Comparison of ENCODE assay signal across 8 mouse cellular contexts in the genomic region with DNA sequence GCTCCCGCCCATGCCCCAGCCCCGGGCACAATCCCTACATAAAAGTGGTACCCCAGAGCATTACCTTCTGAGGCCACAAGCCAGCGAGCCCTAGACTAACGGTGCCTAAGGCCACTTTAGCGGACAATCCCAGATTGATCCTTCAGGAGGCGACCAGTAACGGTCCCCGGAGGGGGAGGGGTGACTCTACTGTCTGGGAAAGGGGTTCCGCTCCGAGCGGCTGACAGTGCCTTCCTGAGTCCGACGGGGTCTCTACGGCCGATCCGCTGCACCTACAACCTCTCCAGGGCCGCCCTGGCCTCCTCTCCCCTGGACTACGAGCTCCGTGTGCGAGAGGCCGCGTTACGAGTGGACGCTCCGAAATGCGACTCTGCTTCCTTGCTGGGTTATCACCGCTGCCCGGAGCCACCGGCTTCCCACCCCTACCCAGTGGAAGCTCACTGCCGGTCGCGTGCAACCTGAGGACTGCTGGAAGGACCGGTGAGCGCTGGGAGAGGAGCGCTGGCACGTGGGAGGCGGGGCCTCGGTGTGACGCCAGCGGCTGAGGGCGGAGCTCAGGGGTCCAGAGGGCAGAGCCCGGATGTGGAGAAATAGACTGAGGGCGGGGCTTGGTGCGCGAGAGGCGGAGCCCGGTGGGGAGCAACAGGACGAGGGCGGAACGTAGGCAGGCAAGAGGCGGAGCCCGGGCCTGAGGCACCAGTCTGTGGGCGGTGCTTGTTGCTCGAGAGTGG. TPM values are rescaled to one million over a fixed set of nuclear protein-coding genes. Genes with fewer than 3 reads are reported as not detected.
DNase-seq lines count a peak whose midpoint lies in the region; ATAC-seq and TF ChIP-seq lines count a peak whose summit lies in the region.

No protein-coding gene starts in this region.

- TF ChIP-seq CTCF in heart, adult 2 months (IDR thresholded peaks at IDR 0.05) = no peak

- H3K79me2 ChIP-seq in heart, adult 2 months (replicated peaks; ENCODE audit: control insufficient read depth, insufficient read depth, low read length) = no peaks in the 10 kb centered on the region

- intact Hi-C loops in heart, adult 2 months (cut with DNase I) = loop anchor here (2.0 to 10.0 kb wide), 4 partner anchors 55 to 215 kb away; a partner anchor contains a TSS

- ATAC-seq in embryonic facial prominence, embryonic 14.5 days (ENCODE audit: low read depth) = peak; percentile 99
- peak; percentile 99 for ATAC-seq in limb, embryonic 13.5 days (ENCODE audit: low FRiP score, low read depth)
- ATAC-seq in midbrain, embryonic 16.5 days = peak; percentile 99

- H3K27ac ChIP-seq in embryonic facial prominence, embryonic 14.5 days (replicated peaks; ENCODE audit: low read depth, low read length) = peak overlapping the region; percentile 33; the same call in 1 of the 2 replicates
- H3K27ac ChIP-seq in heart, adult 2 months = peak overlapping the region; percentile 67
- H3K27ac ChIP-seq in limb, embryonic 13.5 days = 0 out of 2 replicates have a peak overlapping the region, but pooled peaks have one; percentile 17
- H3K27ac ChIP-seq in midbrain, embryonic 16.5 days (ENCODE audit: low read length) = peak overlapping the region; percentile 38; the same call in 1 of the 2 replicates

- peak overlapping the region; percentile 72 for H3K9ac ChIP-seq in embryonic facial prominence, embryonic 14.5 days (ENCODE audit: low read depth, low read length)
- peak overlapping the region; percentile 71 for H3K9ac ChIP-seq in heart, adult 2 months (ENCODE audit: low read depth, low read length)
- H3K9ac ChIP-seq in limb, embryonic 13.5 days = peak overlapping the region; percentile 73
- H3K9ac ChIP-seq in midbrain, embryonic 16.5 days (ENCODE audit: low read depth, low read length) = peak overlapping the region; percentile 65

- no peaks in the 10 kb centered on the region for H3K36me3 ChIP-seq in embryonic facial prominence, embryonic 14.5 days (ENCODE audit: control insufficient read depth, insufficient read depth, low read length)
- no peaks in the 10 kb centered on the region for H3K36me3 ChIP-seq in heart, adult 2 months (ENCODE audit: control insufficient read depth, insufficient read depth, low read length)
- no peaks in the 10 kb centered on the region for H3K36me3 ChIP-seq in limb, embryonic 13.5 days
- H3K36me3 ChIP-seq in midbrain, embryonic 16.5 days (ENCODE audit: control insufficient read depth, insufficient read depth, low read length) = no peaks in the 10 kb centered on the region

- peak; percentile 47; the same call in 1 of the 2 replicates for TF ChIP-seq POLR2A in heart, adult 2 months (IDR thresholded peaks at IDR 0.05; ENCODE audit: insufficient read depth, low read depth, low read length)

- peak overlapping the region; percentile 67 for H3K4me3 ChIP-seq in embryonic facial prominence, embryonic 14.5 days (ENCODE audit: low read depth, low read length)
- H3K4me3 ChIP-seq in heart, adult 2 months = peak overlapping the region; percentile 63
- H3K4me3 ChIP-seq in limb, embryonic 13.5 days = peak overlapping the region; percentile 61
- peak overlapping the region; percentile 68 for H3K4me3 ChIP-seq in midbrain, embryonic 16.5 days (ENCODE audit: low read depth, low read length)

- DNase-seq in 3T3-L1 (ENCODE audit: low read depth, low spot score) = peak; percentile 100
- DNase-seq in adrenal gland, postnatal 4 days (ENCODE audit: low spot score in 2 of 2) = peak; percentile 96 to 99
- DNase-seq in embryonic facial prominence, embryonic 14.5 days (ENCODE audit: low spot score) = peak; percentile 98
- DNase-seq in heart, adult 2 months = peak; percentile 99 to 100
- DNase-seq in kidney, adult 8-10 months = peak; percentile 100
- DNase-seq in spleen, postnatal 10 days (ENCODE audit: low spot score in 2 of 2) = peak; percentile 80 to 96

- under 1% methylated on average over 42 of the region's 54 CpGs for WGBS in embryonic facial prominence, embryonic 14.5 days
- under 1% methylated on average over 54 of the region's 54 CpGs for WGBS in heart, adult 2 months
- under 1% methylated on average over 54 of the region's 54 CpGs for WGBS in limb, embryonic 13.5 days
- under 1% methylated on average over 54 of the region's 54 CpGs for WGBS in midbrain, embryonic 16.5 days

- H3K4me1 ChIP-seq in embryonic facial prominence, embryonic 14.5 days (ENCODE audit: control insufficient read depth, insufficient read depth, low read length) = no peaks in the 10 kb centered on the region; the same call in 1 of the 2 replicates
- no peaks in the 10 kb centered on the region for H3K4me1 ChIP-seq in heart, adult 2 months (ENCODE audit: control insufficient read depth, insufficient read depth, low read length)
- no peaks in the 10 kb centered on the region for H3K4me1 ChIP-seq in limb, embryonic 13.5 days
- peaks cover 4% of the 10 kb centered on the region for H3K4me1 ChIP-seq in midbrain, embryonic 16.5 days (ENCODE audit: control insufficient read depth, insufficient read depth, low read length)

- no peak for TF ChIP-seq EP300 in heart, adult 2 months (IDR thresholded peaks at IDR 0.05; ENCODE audit: insufficient read depth, low read depth, low read length)

- peak overlapping the region; percentile 96 for H3K4me2 ChIP-seq in embryonic facial prominence, embryonic 14.5 days (ENCODE audit: low read depth, low read length)
- peak overlapping the region; percentile 93 for H3K4me2 ChIP-seq in limb, embryonic 13.5 days (replicated peaks)
- H3K4me2 ChIP-seq in midbrain, embryonic 16.5 days (ENCODE audit: low read length) = peak overlapping the region; percentile 98

- no peaks in the 10 kb centered on the region for H3K9me3 ChIP-seq in embryonic facial prominence, embryonic 14.5 days (ENCODE audit: control insufficient read depth, low read length)
- H3K9me3 ChIP-seq in limb, embryonic 13.5 days = no peaks in the 10 kb centered on the region
- no peaks in the 10 kb centered on the region for H3K9me3 ChIP-seq in midbrain, embryonic 16.5 days (replicated peaks; ENCODE audit: control insufficient read depth, low read length, poor library complexity, severe bottlenecking)

- no peaks in the 10 kb centered on the region for H3K27me3 ChIP-seq in embryonic facial prominence, embryonic 14.5 days (replicated peaks; ENCODE audit: control insufficient read depth, insufficient read depth, low read length)
- no peaks in the 10 kb centered on the region for H3K27me3 ChIP-seq in heart, adult 2 months (ENCODE audit: control insufficient read depth, insufficient read depth, low read length)
- no peaks in the 10 kb centered on the region for H3K27me3 ChIP-seq in limb, embryonic 13.5 days
- no peaks in the 10 kb centered on the region for H3K27me3 ChIP-seq in midbrain, embryonic 16.5 days (ENCODE audit: control insufficient read depth, insufficient read depth, low read depth, low read length)

RNA-seq across cellular contexts. Expression of a gene that starts 56.9 kb away (rescaled TPM):
- 10 to 100 TPM; 80.4 to 83.3 TPM for total RNA-seq in adrenal gland, postnatal 4 days (2021)
- polyA plus RNA-seq in embryonic facial prominence, embryonic 14.5 days (2014; fragmentation: Nextera tagmentation; extraction: Ambion mirVana) = 130 and 151 TPM in 2 replicates
- 100 to 1,000 TPM in 1 of 2 experiments, 10 to 100 TPM in 1; 84.9 to 104 TPM for total RNA-seq in heart, adult 2 months (2021)
- 88.5 and 127 TPM in 2 replicates for polyA plus RNA-seq in heart, adult 2 months (2012; rRNA removed)
- polyA plus RNA-seq in limb, embryonic 13.5 days (2015; fragmentation: Nextera tagmentation; extraction: Ambion mirVana) = 125 and 132 TPM in 2 replicates
- 43.2 and 46.3 TPM in 2 replicates for polyA plus RNA-seq in midbrain, embryonic 16.5 days (2015; fragmentation: Nextera tagmentation; extraction: Ambion mirVana)

Comparison
In these comparisons a context has a peak if more than half of its experiments do, and no peak if none do; other contexts are left out.
1. Peak in every context shown above with its lines: DNase-seq, ATAC-seq, H3K4me3 ChIP-seq and H3K27ac ChIP-seq.
2. H3K27ac ChIP-seq: peak in every context shown above with its lines; median percentile 67 in heart, adult 2 months; 38 in midbrain, embryonic 16.5 days; 33 in embryonic facial prominence, embryonic 14.5 days; 17 in limb, embryonic 13.5 days.